Mouse (Mus musculus) hematopoietic stem cell, adult 5-6 weeks (primary cell): ENCODE results near the gene Tor2a. TPM values are rescaled to one million over a fixed set of nuclear protein-coding genes. Genes with fewer than 3 reads are reported as not detected.

ENCODE experiments used
- ATAC-seq, 2 experiments: fragments of 125-278 bp in 1 of 2; replicated peaks in 1 of 2; 2 replicates each; pipeline ENCODE4 v1.8.0; 2016 to 2017; ENCODE audit warnings: inconsistent platforms in 2 of 2, mild to moderate bottlenecking in 2 of 2, moderate number of reproducible peaks in 2 of 2, low read depth in 1 of 2, moderate TSS enrichment in 1 of 2; ENCODE audit not compliant: low FRiP score in 2 of 2, poor library complexity in 2 of 2, severe bottlenecking in 2 of 2, insufficient read depth in 1 of 2, low TSS enrichment in 1 of 2
- total RNA-seq: library from RNA; stranded (forward); fragments of 172-1452, 232-1000 nt; gene quantifications from 2 replicates; pipeline ENCODE4 v1.2.3, GENCODE M21; 2017

The Tor2a gene
- total RNA-seq, 1 experiment from 2014 or later, result 17.8 TPM

GRCm38 (mm10) chr2:32778081-32778480 lies 21.0 kb downstream of the Tor2a start:
- no peak for ATAC-seq

DNA sequence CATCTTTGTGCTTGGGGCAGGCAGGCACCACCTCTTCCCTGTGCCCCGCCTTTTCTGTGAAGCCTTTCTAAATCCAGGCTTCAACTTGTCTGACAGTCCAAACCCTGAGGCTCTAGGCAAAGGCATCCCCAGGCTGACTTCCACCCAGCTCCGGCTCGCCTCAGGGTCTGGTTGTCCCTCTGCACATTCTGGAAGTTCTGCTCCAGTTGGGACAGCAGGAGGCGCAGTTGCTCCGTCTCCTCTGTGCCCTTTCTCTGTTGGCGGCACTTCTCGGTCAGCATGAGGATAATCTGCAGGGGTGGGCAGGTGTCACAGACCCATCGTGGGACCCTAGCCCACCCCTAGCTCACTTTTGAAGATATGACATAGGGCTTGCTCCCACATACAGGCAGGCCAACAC lies 22.1 kb downstream of the Tor2a start:
- 0 out of 4 replicates have a peak, but pooled peaks of 1 of the 2 experiments have one; percentile 14 for ATAC-seq

- no peak for ATAC-seq
Observed at GRCm38 (mm10) chr2:32779714-32780113, 22.7 kb downstream of the Tor2a start.

DNA sequence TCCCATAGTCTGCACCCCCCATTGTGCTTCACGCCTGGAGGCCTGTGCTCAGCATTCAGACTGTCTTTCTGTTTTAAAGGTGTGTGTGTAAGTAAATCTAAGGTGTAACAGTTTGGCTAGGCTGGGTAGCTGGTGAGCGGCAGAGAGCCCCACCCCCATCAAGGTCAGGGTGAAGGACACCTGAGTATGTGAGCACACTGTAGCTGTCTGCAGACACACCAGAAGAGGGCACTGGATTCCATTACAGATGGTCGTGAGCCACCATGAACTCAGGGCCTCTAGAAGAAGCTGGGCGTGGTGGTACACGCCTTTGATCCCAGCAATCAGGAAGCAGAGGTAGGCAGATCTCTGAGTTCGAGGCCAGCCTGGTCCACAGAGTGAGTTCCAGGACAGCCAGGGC lies 24.7 kb downstream of the Tor2a start:
- ATAC-seq, result no peak

GRCm38 (mm10) chr2:32784048-32784681 lies 27.1 kb downstream of the Tor2a start, which contains the start of gene Cfap157:
Gene Cfap157, minus strand, starts transcription at chr2:32784428.
- ATAC-seq, result no peak

- no peak for ATAC-seq
Observed at GRCm38 (mm10) chr2:32787176-32787575, 30.1 kb downstream of the Tor2a start.

DNA sequence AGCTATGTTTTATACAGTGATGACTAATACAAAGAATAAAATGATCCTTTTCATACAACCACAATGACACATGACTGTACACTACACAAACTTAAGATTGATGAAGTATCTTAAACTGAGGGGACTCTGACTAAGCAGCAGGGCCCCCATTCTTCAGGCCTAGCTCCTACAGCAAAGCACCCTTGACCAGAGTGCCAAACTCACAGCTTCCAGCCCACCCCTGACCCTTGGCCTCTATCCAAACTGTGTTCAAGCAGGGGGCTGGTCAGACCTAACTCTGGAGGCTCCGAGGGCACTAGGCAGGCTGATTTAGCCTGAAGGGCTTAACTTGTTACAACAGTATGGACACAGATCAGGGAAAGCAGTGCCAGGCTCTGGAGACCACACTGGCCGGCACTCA lies 31.5 kb downstream of the Tor2a start:
- no peak for ATAC-seq

DNA sequence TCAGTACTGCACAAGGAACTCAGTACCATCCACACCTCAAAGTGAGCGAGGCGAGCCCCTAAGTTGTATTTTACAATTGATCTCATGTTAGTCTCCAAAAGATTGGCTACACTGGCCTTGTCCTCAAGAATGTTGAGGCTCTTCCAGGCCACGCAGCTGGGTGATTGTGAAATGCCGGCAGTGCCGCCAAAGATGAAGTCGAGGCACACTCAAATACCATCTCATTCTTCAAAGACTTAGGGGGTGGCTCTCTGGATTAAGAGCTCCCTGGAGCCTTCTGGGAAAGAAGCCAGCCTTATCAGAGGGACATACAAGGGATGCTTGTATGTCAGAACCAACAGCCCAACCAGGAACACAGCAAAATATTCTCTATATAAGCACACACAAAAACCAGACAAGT lies 34.3 kb downstream of the Tor2a start:
- no peak for ATAC-seq

- ATAC-seq, result no peak
Observed at GRCm38 (mm10) chr2:32795748-32796418, 38.8 kb downstream of the Tor2a start.

GRCm38 (mm10) chr2:32798251-32798962 lies 41.4 kb downstream of the Tor2a start:
- no peak for ATAC-seq

GRCm38 (mm10) chr2:32808816-32809566 lies 52.0 kb downstream of the Tor2a start:
- no peak for ATAC-seq

Other genes starting within 250 kb of the Tor2a start
- 10.0 and 11.6 TPM in 2 replicates for gene Fam102a, start 221.9 kb upstream of the Tor2a start, total RNA-seq
- gene Dpm2, start 186.4 kb upstream of the Tor2a start, total RNA-seq, result 35.6 and 43.0 TPM in 2 replicates
- gene Pip5kl1, start 182.4 kb upstream of the Tor2a start, total RNA-seq, result not detected in 2 replicates
- gene 9430097D07Rik, start 181.6 kb upstream of the Tor2a start, total RNA-seq, result not detected in 2 replicates
- 17.5 and 26.0 TPM in 2 replicates for gene St6galnac4, start 170.1 kb upstream of the Tor2a start, total RNA-seq
- 13.3 TPM in 2 replicates for gene St6galnac6, start 157.5 kb upstream of the Tor2a start, total RNA-seq
- gene Ak1, start 135.5 kb upstream of the Tor2a start, total RNA-seq, result 13.1 and 15.8 TPM in 2 replicates
- 20.9 and 23.6 TPM in 2 replicates for gene Eng, start 110.6 kb upstream of the Tor2a start, total RNA-seq
- gene Fpgs, start 53.1 kb upstream of the Tor2a start, total RNA-seq, result 20.6 and 27.0 TPM in 2 replicates
- 68.8 and 74.9 TPM in 2 replicates for gene Cdk9, start 44.2 kb upstream of the Tor2a start, total RNA-seq
- gene Sh2d3c, start 36.2 kb upstream of the Tor2a start, total RNA-seq, result 10.4 and 17.9 TPM in 2 replicates
- not detected in 2 replicates for gene 6330409D20Rik, start 16.2 kb upstream of the Tor2a start, total RNA-seq
- gene Ttc16, start 18.4 kb downstream of the Tor2a start, total RNA-seq, result not detected in 2 replicates
- gene Ptrh1, start 18.6 kb downstream of the Tor2a start, total RNA-seq, result 1.5 and 2.8 TPM in 2 replicates
- not detected in 2 replicates for gene Cfap157, start 27.2 kb downstream of the Tor2a start, total RNA-seq
- gene Stxbp1, start 90.0 kb downstream of the Tor2a start, total RNA-seq, result 5.2 and 6.2 TPM in 2 replicates
- gene Fam129b, start 118.9 kb downstream of the Tor2a start, total RNA-seq, result 26.5 and 33.9 TPM in 2 replicates
- gene Rpl12, start 204.3 kb downstream of the Tor2a start, total RNA-seq, result 2,548 and 2,599 TPM in 2 replicates
- 4.9 and 5.1 TPM in 2 replicates for gene Lrsam1, start 204.4 kb downstream of the Tor2a start, total RNA-seq
- 0.88 and 5.0 TPM in 2 replicates for gene Slc2a8, start 224.8 kb downstream of the Tor2a start, total RNA-seq